Mouse (Mus musculus) left cerebral cortex, adult 8-10 months (tissue): ENCODE results near the gene Gdpgp1. TPM values are rescaled to one million over a fixed set of nuclear protein-coding genes. Genes with fewer than 3 reads are reported as not detected.

ENCODE experiments used
- DNase-seq, 2 experiments: peaks; one replicate each; pipeline ENCODE4 v3.0.0; 2022; ENCODE audit warnings: low spot score in 2 of 2
- total RNA-seq, 4 experiments: library from RNA; stranded (reverse); gene quantifications; 2 replicates each; pipeline ENCODE4 v1.2.4; 2022

Gdpgp1 gene
- total RNA-seq, 4 experiments from 2014 or later = 5.9 to 6.8 (median 6.6) TPM

- no peak for DNase-seq
Observed at GRCm38 (mm10) chr7:80276374-80276773, 43.7 kb downstream of the Gdpgp1 start.

- no peak for DNase-seq
Observed at GRCm38 (mm10) chr7:80280032-80280431, 47.4 kb downstream of the Gdpgp1 start.

- DNase-seq = no peak
Observed at GRCm38 (mm10) chr7:80280998-80281397, 48.3 kb downstream of the Gdpgp1 start.

GRCm38 (mm10) chr7:80281646-80282045, 49.0 kb downstream of the Gdpgp1 start:
- DNase-seq = no peak

GRCm38 (mm10) chr7:80283226-80283918, 50.7 kb downstream of the Gdpgp1 start:
- DNase-seq = no peak

- DNase-seq = no peak
Observed at GRCm38 (mm10) chr7:80284391-80284790, 51.7 kb downstream of the Gdpgp1 start.

- DNase-seq = no peak
Observed at GRCm38 (mm10) chr7:80285725-80286124, 53.1 kb downstream of the Gdpgp1 start.

- DNase-seq = no peak
Observed at GRCm38 (mm10) chr7:80287736-80288135, 55.1 kb downstream of the Gdpgp1 start.

Other genes with a start within 250 kb of the Gdpgp1 start
- 10 to 100 TPM; 20.9 to 22.8 (median 21.8) TPM for gene Zfp710, start 208.1 kb upstream of the Gdpgp1 start, total RNA-seq
- gene Idh2, start 117.5 kb upstream of the Gdpgp1 start, total RNA-seq = 10 to 100 TPM; 61.7 to 68.1 (median 64.0) TPM
- 10 to 100 TPM; 18.6 to 22.7 (median 20.6) TPM for gene Sema4b, start 46.0 kb upstream of the Gdpgp1 start, total RNA-seq
- gene Cib1, start 52 bp upstream of the Gdpgp1 start, total RNA-seq = 10 to 100 TPM; 19.7 to 26.3 (median 25.2) TPM
- 1 to 10 TPM; 1.5 to 2.7 (median 2.1) TPM for gene Ttll13, start 13.5 kb downstream of the Gdpgp1 start, total RNA-seq
- gene Ngrn, start 28.4 kb downstream of the Gdpgp1 start, total RNA-seq = 10 to 100 TPM; 40.5 to 43.0 (median 41.7) TPM
- gene Vps33b, start 36.8 kb downstream of the Gdpgp1 start, total RNA-seq = 10 to 100 TPM; 17.2 to 24.6 (median 21.3) TPM
- gene Prc1, start 61.6 kb downstream of the Gdpgp1 start, total RNA-seq = 1 to 10 TPM in 3 of 4 experiments, under 1 TPM in 1; 0.51 to 1.8 (median 1.7) TPM
- gene Rccd1, start 91.6 kb downstream of the Gdpgp1 start, total RNA-seq = 10 to 100 TPM; 16.3 to 21.7 (median 18.0) TPM
- 10 to 100 TPM; 40.2 to 43.7 (median 42.4) TPM for gene Unc45a, start 108.1 kb downstream of the Gdpgp1 start, total RNA-seq
- gene Hddc3, start 110.2 kb downstream of the Gdpgp1 start, total RNA-seq = 10 to 100 TPM; 50.5 to 63.4 (median 57.2) TPM
- 100 to 1,000 TPM; 158 to 168 (median 165) TPM for gene Man2a2, start 138.5 kb downstream of the Gdpgp1 start, total RNA-seq
- gene Fes, start 155.1 kb downstream of the Gdpgp1 start, total RNA-seq = 10 to 100 TPM in 1 of 4 experiments, 1 to 10 TPM in 3; 4.5 to 10.5 (median 6.9) TPM
- 10 to 100 TPM; 30.7 to 33.6 (median 33.2) TPM for gene Furin, start 172.6 kb downstream of the Gdpgp1 start, total RNA-seq